Mouse (Mus musculus): Measurements from ENCODE around the gene Timm17b. TPM values are rescaled to one million over a fixed set of nuclear protein-coding genes. Genes with fewer than 3 reads are reported as not detected.

Timm17b gene
- polyA plus RNA-seq (2016; fragmentation: Nextera tagmentation; extraction: Ambion mirVana), result 117 and 130 TPM in 2 replicates

DNA sequence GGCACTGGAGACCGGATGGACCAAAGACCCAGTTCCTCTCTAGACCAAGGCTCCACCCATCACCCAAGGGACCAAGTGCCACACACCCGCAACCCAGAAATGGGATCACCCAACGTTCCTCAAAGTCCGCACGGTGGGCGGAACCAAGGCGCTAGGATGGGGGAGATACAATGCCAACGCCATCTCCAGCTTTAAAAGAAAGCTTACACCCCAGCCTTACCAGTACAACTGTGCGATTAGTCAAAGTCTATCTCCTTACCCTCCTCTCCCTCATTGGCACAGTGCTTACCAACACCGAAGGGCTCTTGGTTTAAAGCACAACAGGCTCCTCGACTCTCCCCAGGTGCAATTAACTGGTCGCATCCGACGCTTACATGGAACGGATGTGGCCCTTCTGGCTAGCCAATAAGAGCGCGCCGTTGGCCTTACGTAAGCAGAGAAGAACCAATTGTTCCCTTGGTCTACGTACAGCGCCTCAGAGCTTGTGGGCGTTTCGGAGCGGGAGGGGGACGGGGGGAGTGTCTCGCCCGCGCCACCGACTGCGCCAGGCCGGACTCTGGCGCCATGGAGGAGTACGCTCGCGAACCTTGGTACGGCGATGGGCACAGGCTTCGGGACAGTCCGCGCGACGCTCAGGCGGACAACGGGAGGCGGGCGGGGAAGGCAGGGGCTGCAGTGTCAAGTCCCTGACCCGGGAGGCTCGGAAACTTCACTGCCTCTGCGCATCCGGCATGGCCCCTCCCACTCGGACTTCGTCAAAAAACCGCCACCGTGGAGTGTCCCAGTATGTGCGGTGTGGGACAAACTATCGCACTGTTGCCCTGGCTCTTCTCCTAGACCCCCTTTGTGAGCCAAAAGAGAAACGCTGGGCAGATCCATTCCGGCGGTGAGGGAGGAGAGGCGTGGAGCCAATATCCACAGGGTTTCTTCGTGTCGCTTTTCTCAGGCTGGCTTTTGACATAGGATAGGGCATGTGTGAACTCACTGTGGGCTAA is at the start of gene Timm17b, which contains the start of gene Pqbp1:
Timm17b (plus strand) TSS at position 478 of the 995 bp plus-strand sequence.
Pqbp1 (minus strand) TSS at position 390 of the 995 bp plus-strand sequence.
- ATAC-seq (ENCODE audit: insufficient number of reproducible peaks, low FRiP score), result peak; percentile 99
- peak within 1 kb of the TSS; percentile 68 for H3K9ac ChIP-seq
- peaks cover 26% of the 10 kb centered on the region for H3K36me3 ChIP-seq
- H3K9me3 ChIP-seq (replicated peaks), result no peaks in the 10 kb centered on the region
- peak within 1 kb of the TSS; percentile 75 for H3K4me2 ChIP-seq
- WGBS, result 9% methylated on average over 58 of the region's 62 CpGs
- H3K27me3 ChIP-seq (replicated peaks), result no peaks in the 10 kb centered on the region
- peaks cover 5% of the 10 kb centered on the region; the same call in 1 of the 2 replicates for H3K4me1 ChIP-seq (replicated peaks)
- H3K27ac ChIP-seq (ENCODE audit: poor library complexity, severe bottlenecking), result peak within 1 kb of the TSS; percentile 86
- H3K4me3 ChIP-seq, result peak within 1 kb of the TSS; percentile 70

DNA sequence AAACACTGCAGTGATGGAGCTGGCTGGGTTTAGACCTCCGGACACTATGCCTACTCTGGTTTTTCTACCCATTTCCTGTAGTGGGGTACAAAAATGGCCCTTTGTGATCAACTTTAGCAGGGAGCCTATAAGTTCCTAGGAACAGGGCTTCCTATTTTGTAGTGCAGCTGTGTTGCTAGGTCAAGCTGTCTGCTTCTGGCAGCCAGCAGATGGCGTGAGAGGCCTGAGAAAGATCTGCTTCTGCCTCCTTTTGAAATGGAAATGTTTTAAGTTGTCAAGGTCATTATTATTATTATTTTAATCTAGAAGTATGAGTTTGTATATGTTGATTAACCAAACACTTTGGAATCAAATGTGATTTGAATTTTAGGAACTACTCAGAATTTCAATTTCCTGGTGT is 44.6 kb upstream of the Timm17b start:
- Histone ChIP-seq H3K4me1 (replicated peaks) (no peaks in the 10 kb centered on the region), H3K27me3 (replicated peaks) (no peaks in the 10 kb centered on the region), H3K9ac (no peak overlapping the region), H3K36me3 (peaks cover 15% of the 10 kb centered on the region; the same call in 1 of the 2 replicates), H3K27ac (ENCODE audit: poor library complexity, severe bottlenecking) (no peak overlapping the region), H3K4me3 (no peak overlapping the region), H3K4me2 (no peak overlapping the region), H3K9me3 (replicated peaks) (no peaks in the 10 kb centered on the region)
- 41% methylated on average over 2 of the region's 2 CpGs for WGBS
- ATAC-seq (ENCODE audit: insufficient number of reproducible peaks, low FRiP score), result no peak

DNA sequence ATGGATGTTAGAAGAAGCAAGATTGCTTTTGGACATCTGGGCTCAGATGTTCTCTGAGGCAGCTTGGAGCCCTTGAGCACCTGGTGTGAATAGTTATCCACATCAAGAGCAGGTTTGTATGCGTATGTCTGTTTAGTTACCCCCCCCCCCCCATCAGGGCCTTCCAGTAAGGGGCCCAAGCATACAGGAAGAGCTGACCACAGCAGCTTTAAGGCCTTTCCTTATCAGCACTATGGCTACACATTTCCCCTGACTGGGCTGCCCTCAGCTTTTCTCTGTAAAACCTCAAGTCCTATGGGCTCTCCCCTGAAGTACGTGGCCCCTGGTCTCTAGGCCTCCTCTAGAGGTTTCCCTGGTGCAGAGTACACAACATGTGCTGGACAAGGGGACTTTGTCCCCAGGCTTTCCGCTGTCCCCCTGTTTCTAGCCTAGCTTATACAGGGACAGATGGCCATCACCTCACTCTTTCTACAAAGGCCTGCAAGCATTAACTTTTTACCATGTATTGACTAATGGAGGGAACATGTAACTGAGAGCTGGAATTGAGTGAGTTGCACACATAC is 39.9 kb upstream of the Timm17b start:
- WGBS, result 72% methylated on average over 3 of the region's 3 CpGs
- no peak overlapping the region for H3K9ac ChIP-seq

DNA sequence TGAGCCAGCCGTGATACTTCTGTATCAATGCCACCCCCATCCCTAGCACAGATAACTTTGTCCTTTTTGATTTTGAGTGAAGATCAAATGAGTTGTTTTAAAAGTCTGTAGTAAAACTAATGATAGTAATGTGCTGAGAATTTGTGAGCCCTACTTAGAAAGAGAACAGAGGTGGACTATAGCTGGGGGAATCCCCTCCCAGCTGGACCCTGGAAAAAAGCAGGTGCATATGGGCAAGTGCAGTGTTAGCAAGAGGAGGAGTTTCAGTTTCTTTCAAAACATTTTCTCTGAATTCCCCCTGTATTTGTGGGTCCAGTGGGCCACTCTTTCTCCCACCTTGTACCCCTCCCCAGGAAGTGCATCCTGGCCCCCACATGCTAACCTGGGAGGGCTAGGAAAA is 36.0 kb upstream of the Timm17b start:
- Histone ChIP-seq H3K9me3 (replicated peaks) (no peaks in the 10 kb centered on the region), H3K4me1 (replicated peaks) (no peaks in the 10 kb centered on the region), H3K36me3 (peaks cover 19% of the 10 kb centered on the region), H3K27ac (ENCODE audit: poor library complexity, severe bottlenecking) (no peak overlapping the region), H3K9ac (no peak overlapping the region), H3K4me2 (no peak overlapping the region), H3K27me3 (replicated peaks) (no peaks in the 10 kb centered on the region), H3K4me3 (no peak overlapping the region)
- ATAC-seq (ENCODE audit: insufficient number of reproducible peaks, low FRiP score), result no peak
- 71% methylated on average over 1 of the region's 1 CpGs for WGBS

More for the DNA sequence above, 39.9 kb upstream of the Timm17b start:
- Histone ChIP-seq H3K27ac (ENCODE audit: poor library complexity, severe bottlenecking) (no peak overlapping the region), H3K4me3 (no peak overlapping the region), H3K9me3 (replicated peaks) (no peaks in the 10 kb centered on the region), H3K4me1 (replicated peaks) (no peaks in the 10 kb centered on the region), H3K36me3 (peaks cover 12% of the 10 kb centered on the region; the same call in 1 of the 2 replicates), H3K27me3 (replicated peaks) (no peaks in the 10 kb centered on the region), H3K4me2 (no peak overlapping the region)
- no peak for ATAC-seq (ENCODE audit: insufficient number of reproducible peaks, low FRiP score)

DNA sequence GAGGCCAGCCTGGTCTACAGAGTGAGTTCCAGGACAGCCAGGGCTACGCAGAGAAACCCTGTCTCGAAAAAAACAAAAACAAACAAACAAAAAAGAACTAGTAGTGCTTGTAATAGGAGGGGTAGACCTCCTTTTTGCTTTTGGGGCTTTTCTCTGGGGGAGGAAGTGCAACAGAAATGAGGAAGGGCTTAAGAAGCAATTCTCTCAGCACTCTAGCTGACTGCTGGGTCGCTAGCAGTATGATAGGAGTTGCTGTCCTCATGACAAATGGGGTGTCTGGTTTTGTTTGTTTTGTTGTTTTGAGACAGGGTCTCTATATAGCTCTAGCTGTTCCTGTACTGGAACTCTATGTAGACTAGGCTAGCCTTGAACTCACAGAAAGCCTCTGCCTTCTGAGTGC is 34.6 kb upstream of the Timm17b start:
- no peak overlapping the region for H3K9ac ChIP-seq
- ATAC-seq (ENCODE audit: insufficient number of reproducible peaks, low FRiP score), result no peak

DNA sequence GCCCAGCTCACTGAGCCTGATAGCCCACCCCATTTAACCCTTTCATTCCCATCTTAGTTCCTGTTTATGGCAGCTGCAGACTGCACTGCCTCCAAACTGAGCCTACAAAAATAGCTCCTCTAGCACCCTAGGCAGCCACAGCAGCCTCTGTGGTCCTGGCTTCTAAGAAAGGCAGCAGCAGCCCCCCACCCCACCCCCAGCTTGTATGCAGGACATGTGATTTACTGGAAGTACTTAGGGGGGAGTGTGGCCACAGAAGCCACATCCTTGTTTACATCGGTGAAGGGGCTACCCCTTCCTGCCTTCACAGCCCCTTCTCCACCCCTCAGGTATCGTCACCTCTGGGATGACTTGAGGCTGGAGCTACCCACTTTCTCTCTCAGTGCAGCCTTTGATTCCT is 33.8 kb upstream of the Timm17b start:
- 64% methylated on average over 2 of the region's 2 CpGs for WGBS
- Histone ChIP-seq H3K4me3 (no peak overlapping the region), H3K27me3 (replicated peaks) (no peaks in the 10 kb centered on the region), H3K9ac (no peak overlapping the region), H3K4me1 (replicated peaks) (no peaks in the 10 kb centered on the region), H3K36me3 (peaks cover 18% of the 10 kb centered on the region), H3K4me2 (no peak overlapping the region), H3K9me3 (replicated peaks) (no peaks in the 10 kb centered on the region), H3K27ac (ENCODE audit: poor library complexity, severe bottlenecking) (no peak overlapping the region)
- no peak for ATAC-seq (ENCODE audit: insufficient number of reproducible peaks, low FRiP score)

More for the DNA sequence above, 34.6 kb upstream of the Timm17b start:
- 83% methylated on average over 3 of the region's 3 CpGs for WGBS
- Histone ChIP-seq H3K9me3 (replicated peaks) (no peaks in the 10 kb centered on the region), H3K27me3 (replicated peaks) (no peaks in the 10 kb centered on the region), H3K4me2 (no peak overlapping the region), H3K4me3 (no peak overlapping the region), H3K4me1 (replicated peaks) (no peaks in the 10 kb centered on the region), H3K36me3 (peaks cover 18% of the 10 kb centered on the region), H3K27ac (ENCODE audit: poor library complexity, severe bottlenecking) (peak overlapping the region; percentile 33; the same call in 1 of the 2 replicates)

DNA sequence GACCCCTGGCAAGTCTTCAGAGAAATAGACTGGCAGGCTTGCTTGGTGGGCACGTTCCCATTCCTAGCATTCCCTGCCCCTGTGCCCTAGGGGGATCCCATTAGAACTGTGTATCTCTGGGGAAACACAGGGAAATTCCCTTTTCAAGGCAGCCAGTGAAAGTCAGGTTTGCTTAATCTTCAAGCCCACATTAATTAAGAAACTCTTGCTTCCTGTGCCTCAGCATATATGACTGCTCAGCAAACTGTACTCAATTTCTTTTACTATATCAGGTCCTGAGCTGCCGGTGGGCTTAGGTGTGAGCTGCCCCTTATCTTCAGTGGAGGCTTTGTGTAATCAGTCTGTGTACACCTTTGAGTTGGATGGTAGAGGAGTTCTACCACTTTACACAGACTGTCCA is 33.4 kb upstream of the Timm17b start:
- Histone ChIP-seq H3K4me2 (no peak overlapping the region), H3K27me3 (replicated peaks) (no peaks in the 10 kb centered on the region), H3K4me1 (replicated peaks) (no peaks in the 10 kb centered on the region), H3K27ac (ENCODE audit: poor library complexity, severe bottlenecking) (no peak overlapping the region), H3K36me3 (peaks cover 18% of the 10 kb centered on the region), H3K4me3 (no peak overlapping the region), H3K9ac (no peak overlapping the region), H3K9me3 (replicated peaks) (no peaks in the 10 kb centered on the region)
- WGBS, result 58% methylated on average over 2 of the region's 2 CpGs
- no peak for ATAC-seq (ENCODE audit: insufficient number of reproducible peaks, low FRiP score)

DNA sequence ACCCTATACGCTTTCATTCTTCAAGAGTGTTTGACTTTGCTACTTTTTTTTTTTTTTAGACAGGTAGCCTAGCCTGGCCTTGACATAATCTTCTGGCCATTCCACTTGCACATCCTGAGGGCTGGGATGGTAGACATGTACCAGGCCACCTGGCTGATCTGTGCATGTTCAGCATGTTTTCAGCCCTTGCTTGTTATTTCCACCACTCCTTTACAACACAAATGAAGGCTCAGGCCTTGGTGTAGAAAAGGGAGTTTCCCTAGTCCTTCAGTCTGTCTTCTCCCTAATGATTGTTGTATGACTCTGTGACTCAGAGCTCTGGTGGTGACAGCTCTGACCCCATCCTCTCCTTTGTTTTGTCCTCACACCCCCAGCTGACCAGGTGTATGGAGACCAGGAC is 32.0 kb upstream of the Timm17b start:
- H3K4me2 ChIP-seq, result no peak overlapping the region
- no peak overlapping the region for H3K4me3 ChIP-seq
- H3K9ac ChIP-seq, result no peak overlapping the region
- ATAC-seq (ENCODE audit: insufficient number of reproducible peaks, low FRiP score), result no peak
- H3K27me3 ChIP-seq (replicated peaks), result no peaks in the 10 kb centered on the region
- no peaks in the 10 kb centered on the region for H3K9me3 ChIP-seq (replicated peaks)
- no peak overlapping the region for H3K27ac ChIP-seq (ENCODE audit: poor library complexity, severe bottlenecking)
- no peaks in the 10 kb centered on the region for H3K4me1 ChIP-seq (replicated peaks)
- WGBS, result 85% methylated on average over 1 of the region's 1 CpGs
- peaks cover 19% of the 10 kb centered on the region for H3K36me3 ChIP-seq

DNA sequence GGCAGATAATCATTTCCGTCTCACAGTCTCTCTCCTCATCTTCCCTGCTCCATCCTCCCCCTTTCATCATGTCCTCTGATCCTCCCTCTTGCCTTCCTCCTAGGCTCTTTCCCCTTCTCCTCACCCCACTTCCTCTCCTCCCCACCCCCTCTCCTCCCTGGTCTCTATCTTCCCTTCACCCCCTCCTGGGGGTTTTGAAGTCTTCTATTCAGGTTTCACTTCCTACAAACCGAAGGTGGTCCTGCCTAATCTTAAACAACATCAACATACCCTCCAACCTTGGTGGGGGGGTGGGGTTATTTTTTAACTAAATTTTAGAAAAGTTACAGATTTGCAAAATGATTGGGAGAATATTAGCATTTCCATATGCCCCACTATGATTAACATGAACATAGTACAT is 30.7 kb upstream of the Timm17b start:
- Histone ChIP-seq H3K27ac (ENCODE audit: poor library complexity, severe bottlenecking) (no peak overlapping the region), H3K9ac (no peak overlapping the region), H3K9me3 (replicated peaks) (no peaks in the 10 kb centered on the region), H3K36me3 (peaks cover 27% of the 10 kb centered on the region), H3K27me3 (replicated peaks) (no peaks in the 10 kb centered on the region), H3K4me2 (no peak overlapping the region), H3K4me3 (no peak overlapping the region), H3K4me1 (replicated peaks) (no peaks in the 10 kb centered on the region)
- 45% methylated on average over 2 of the region's 2 CpGs for WGBS
- no peak for ATAC-seq (ENCODE audit: insufficient number of reproducible peaks, low FRiP score)

DNA sequence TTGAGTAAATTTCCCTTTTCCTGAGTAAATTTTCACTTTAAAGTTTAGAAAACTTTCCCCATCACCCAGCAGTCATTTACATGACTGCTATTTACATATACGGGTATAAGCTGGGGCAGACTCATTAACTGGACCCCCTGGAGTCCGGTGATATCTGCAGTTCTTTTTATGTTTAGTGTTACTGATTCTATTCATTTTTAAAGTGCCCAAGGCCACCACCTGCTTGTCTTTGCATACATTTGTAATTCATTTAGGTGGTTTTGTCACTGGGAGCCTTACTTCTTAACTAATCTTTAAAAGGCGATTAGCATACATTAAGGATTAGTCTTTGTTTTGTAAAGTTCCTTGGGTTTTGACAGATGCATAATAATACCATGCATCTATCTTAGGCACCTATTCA is 29.3 kb upstream of the Timm17b start:
- no peak overlapping the region for H3K9ac ChIP-seq
- H3K27ac ChIP-seq (ENCODE audit: poor library complexity, severe bottlenecking), result no peak overlapping the region
- peaks cover 35% of the 10 kb centered on the region for H3K36me3 ChIP-seq
- H3K4me2 ChIP-seq, result no peak overlapping the region
- H3K27me3 ChIP-seq (replicated peaks), result no peaks in the 10 kb centered on the region
- H3K9me3 ChIP-seq (replicated peaks), result no peaks in the 10 kb centered on the region
- WGBS, result 53% methylated on average over 3 of the region's 3 CpGs
- no peaks in the 10 kb centered on the region for H3K4me1 ChIP-seq (replicated peaks)
- no peak overlapping the region for H3K4me3 ChIP-seq
- ATAC-seq (ENCODE audit: insufficient number of reproducible peaks, low FRiP score), result no peak

DNA sequence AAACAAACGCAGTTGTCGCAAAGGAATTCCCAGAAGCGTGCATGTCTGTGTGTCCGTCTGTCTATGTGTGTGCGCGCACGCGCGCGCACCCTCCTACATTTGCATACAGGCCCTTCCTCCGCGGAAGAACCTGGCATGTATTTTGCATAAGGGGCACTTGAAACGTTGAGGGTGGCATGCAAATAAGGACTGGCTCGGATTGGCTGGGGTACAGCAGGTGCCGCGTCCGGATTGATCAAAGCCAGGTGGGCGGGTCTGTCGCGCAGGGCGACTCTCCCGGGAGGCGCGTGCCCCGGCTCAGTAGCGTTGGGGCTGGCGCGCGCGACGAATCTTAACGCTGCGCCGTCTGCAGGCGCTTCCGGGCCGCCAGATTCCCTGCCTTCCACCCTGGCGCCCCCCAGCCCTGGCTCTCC is 21.1 kb upstream of the Timm17b start, which contains the start of gene Pim2:
Pim2 (plus strand) TSS at position 256 of the 413 bp plus-strand sequence.
- Histone ChIP-seq H3K27ac (ENCODE audit: poor library complexity, severe bottlenecking) (no peak within 1 kb of the TSS), H3K4me2 (peak within 1 kb of the TSS; percentile 91), H3K9me3 (replicated peaks) (no peaks in the 10 kb centered on the region), H3K4me3 (peak within 1 kb of the TSS; percentile 52), H3K27me3 (replicated peaks) (0 out of 2 replicates have a peak, but pooled peaks cover 6% of the 10 kb centered on the region), H3K4me1 (replicated peaks) (peaks cover 7% of the 10 kb centered on the region; the same call in 1 of the 2 replicates), H3K9ac (peak within 1 kb of the TSS; percentile 73), H3K36me3 (peaks cover 16% of the 10 kb centered on the region)
- WGBS, result 19% methylated on average over 38 of the region's 38 CpGs
- peak; percentile 88 for ATAC-seq (ENCODE audit: insufficient number of reproducible peaks, low FRiP score)
